Mouse (Mus musculus) hindbrain, postnatal 0 days (tissue): Measurements from ENCODE around the gene Ap1ar. TPM values are rescaled to one million over a fixed set of nuclear protein-coding genes. Genes with fewer than 3 reads are reported as not detected.
"Not testable (repeated sequence)": the region's sequence is repeated elsewhere in the genome, so short reads cannot be mapped to it uniquely, and the experiment has no call there.

Source experiments
- ATAC-seq: fragments of 200-750 bp; cut with Nextera tagmentation; 2 replicates; pipeline ENCODE4 v1.8.0; 2017; ENCODE audit warnings: mild to moderate bottlenecking, moderate TSS enrichment, moderate library complexity
- DNase-seq: peaks from one replicate; pipeline ENCODE4 v3.0.0-alpha.2; 2015; ENCODE audit warnings: low spot score
- H3K27ac ChIP-seq: fragments of 300-500 bp; sonication (generic); 2 replicates; pipeline ENCODE4 v1.5.1; 2014; ENCODE audit warnings: mild to moderate bottlenecking
- H3K27me3 ChIP-seq: fragments of 300-500 bp; sonication (generic); 2 replicates; pipeline ENCODE4 v1.6.1; 2014; ENCODE audit warnings: low read length, mixed read lengths; ENCODE audit not compliant: insufficient read depth
- H3K36me3 ChIP-seq: fragments of 300-500 bp; sonication (generic); 2 replicates; pipeline ENCODE4 v1.6.1; 2014; ENCODE audit warnings: low read length, mixed read lengths; ENCODE audit not compliant: insufficient read depth
- H3K4me1 ChIP-seq: fragments of 300-500 bp; sonication (generic); 2 replicates; pipeline ENCODE4 v1.6.1; 2014; ENCODE audit warnings: antibody characterized with exemption, low read length, mixed read lengths; ENCODE audit not compliant: insufficient read depth
- H3K4me2 ChIP-seq: fragments of 300-500 bp; sonication (generic); 2 replicates; pipeline ENCODE4 v1.6.1; 2014; ENCODE audit warnings: low read depth, mild to moderate bottlenecking, low read length, moderate library complexity, mixed read lengths
- H3K4me3 ChIP-seq: fragments of 300-500 bp; sonication (generic); 2 replicates; pipeline ENCODE4 v1.5.1; 2014; ENCODE audit warnings: low read length
- H3K9ac ChIP-seq: fragments of 300-500 bp; sonication (generic); replicated peaks from 2 replicates; pipeline ENCODE4 v1.6.1; 2014; ENCODE audit warnings: mild to moderate bottlenecking, low read length, moderate library complexity, mixed read lengths
- H3K9me3 ChIP-seq: fragments of 300-500 bp; sonication (generic); 2 replicates; pipeline ENCODE4 v1.6.1; 2016; ENCODE audit warnings: low read length, mixed read lengths
- CTCF ChIP-seq: IDR thresholded peaks from 2 replicates; pipeline ENCODE4 v1.5.1; 2016; ENCODE audit warnings: antibody characterized with exemption, control low read depth, low read depth
- WGBS: fragments of 180-500 bp; shearing (Covaris S2); extraction: QIAGEN DNeasy Blood & Tissue Kit; methylation state at CpG from one replicate; pipeline ENCODE4 v1.1.7; 2014; 5-methylcytosine and 5-hydroxymethylcytosine counted together
- polyA plus RNA-seq: library from polyadenylated mRNA; unstranded; fragments of >200 nt; fragmentation: Nextera tagmentation; extraction: Ambion mirVana; gene quantifications from 2 replicates; pipeline ENCODE4 v1.2.1, GENCODE M21; 2015
- total RNA-seq: library from RNA; depleted of rRNA; stranded (reverse); fragments of >200 nt; gene quantifications from 2 replicates; pipeline ENCODE4 v1.2.3, GENCODE M21; 2014

Ap1ar gene
- total and polyA plus RNA-seq, 2 experiments from 2014 or later: 69.7 to 77.8 TPM

- H3K9me3 ChIP-seq: no peaks in the 10 kb centered on the region
- H3K4me2 ChIP-seq: no peak overlapping the region
- peaks cover 6% of the 10 kb centered on the region; the same call in 1 of the 2 replicates for H3K27me3 ChIP-seq
- H3K9ac ChIP-seq: no peak overlapping the region
- H3K4me3 ChIP-seq: no peak overlapping the region
- DNase-seq (no peak), ATAC-seq (no peak)
- no peak for TF ChIP-seq CTCF
- 54% methylated on average over 7 of the region's 7 CpGs for WGBS
- H3K4me1 ChIP-seq: 0 out of 2 replicates have a peak, but pooled peaks cover 6% of the 10 kb centered on the region
- no peak overlapping the region for H3K27ac ChIP-seq
- no peaks in the 10 kb centered on the region for H3K36me3 ChIP-seq
These were observed 49.3 kb downstream of the Ap1ar start for GRCm38 (mm10) chr3:127788038-127788437.

GRCm38 (mm10) chr3:127787032-127787431 lies 50.3 kb downstream of the Ap1ar start:
- Histone ChIP-seq H3K4me3 (no peak overlapping the region), H3K4me1 (0 out of 2 replicates have a peak, but pooled peaks cover 6% of the 10 kb centered on the region), H3K9ac (no peak overlapping the region), H3K27ac (no peak overlapping the region), H3K9me3 (no peaks in the 10 kb centered on the region), H3K4me2 (no peak overlapping the region), H3K36me3 (no peaks in the 10 kb centered on the region), H3K27me3 (peaks cover 6% of the 10 kb centered on the region; the same call in 1 of the 2 replicates)
- DNase-seq (no peak), ATAC-seq (no peak)
- no peak for TF ChIP-seq CTCF

GRCm38 (mm10) chr3:127783680-127784079 lies 53.6 kb downstream of the Ap1ar start:
- not testable (repeated sequence) for ATAC-seq, H3K9ac ChIP-seq, DNase-seq, H3K4me2 ChIP-seq, H3K36me3 ChIP-seq, H3K9me3 ChIP-seq, H3K4me3 ChIP-seq, H3K27ac ChIP-seq, H3K27me3 ChIP-seq, H3K4me1 ChIP-seq
- 94% methylated on average over 8 of the region's 8 CpGs for WGBS

- no peak for ATAC-seq
- no peaks in the 10 kb centered on the region for H3K27me3 ChIP-seq
- H3K36me3 ChIP-seq: no peaks in the 10 kb centered on the region
- no peak for TF ChIP-seq CTCF
- H3K27ac ChIP-seq: no peak overlapping the region
- no peak overlapping the region for H3K4me2 ChIP-seq
- no peak overlapping the region for H3K4me3 ChIP-seq
- H3K4me1 ChIP-seq: no peaks in the 10 kb centered on the region
- WGBS: 89% methylated on average over 6 of the region's 6 CpGs
- no peak for DNase-seq
- H3K9me3 ChIP-seq: no peaks in the 10 kb centered on the region
- no peak overlapping the region for H3K9ac ChIP-seq
These were observed 54.4 kb downstream of the Ap1ar start for GRCm38 (mm10) chr3:127782921-127783320.

- 88% methylated on average over 9 of the region's 9 CpGs for WGBS
- no peak for TF ChIP-seq CTCF
- Histone ChIP-seq H3K9me3 (no peaks in the 10 kb centered on the region), H3K36me3 (no peaks in the 10 kb centered on the region), H3K27ac (no peak overlapping the region), H3K4me1 (no peaks in the 10 kb centered on the region), H3K4me3 (no peak overlapping the region), H3K9ac (no peak overlapping the region), H3K4me2 (no peak overlapping the region), H3K27me3 (no peaks in the 10 kb centered on the region)
- ATAC-seq (no peak), DNase-seq (no peak)
These were observed 56.4 kb downstream of the Ap1ar start for GRCm38 (mm10) chr3:127780921-127781320.

GRCm38 (mm10) chr3:127780021-127780644 lies 57.2 kb downstream of the Ap1ar start, which contains the start of gene Alpk1:
Gene Alpk1, minus strand, starts transcription at chr3:127780527.
- TF ChIP-seq CTCF: peak; percentile 50
- H3K9me3 ChIP-seq: no peaks in the 10 kb centered on the region
- H3K27ac ChIP-seq: no peak within 1 kb of the TSS
- peak within 1 kb of the TSS; percentile 34 for H3K4me3 ChIP-seq
- DNase-seq (peak; percentile 69), ATAC-seq (peak; percentile 76)
- peak within 1 kb of the TSS; percentile 60 for H3K4me2 ChIP-seq
- H3K9ac ChIP-seq: 0 out of 2 replicates have a peak within 1 kb of the TSS, but pooled peaks have one; percentile 6
- no peaks in the 10 kb centered on the region for H3K27me3 ChIP-seq
- H3K4me1 ChIP-seq: no peaks in the 10 kb centered on the region
- WGBS: 2% methylated on average over 24 of the region's 24 CpGs
- H3K36me3 ChIP-seq: no peaks in the 10 kb centered on the region

GRCm38 (mm10) chr3:127769146-127769545 lies 68.2 kb downstream of the Ap1ar start:
- H3K9me3 ChIP-seq: no peaks in the 10 kb centered on the region

More at GRCm38 (mm10) chr3:127769146-127769545, 68.2 kb downstream of the Ap1ar start:
- no peak overlapping the region for H3K4me2 ChIP-seq
- DNase-seq (no peak), ATAC-seq (no peak)
- TF ChIP-seq CTCF: no peak
- no peak overlapping the region for H3K9ac ChIP-seq
- no peaks in the 10 kb centered on the region for H3K36me3 ChIP-seq
- H3K27me3 ChIP-seq: no peaks in the 10 kb centered on the region
- no peaks in the 10 kb centered on the region for H3K4me1 ChIP-seq
- no peak overlapping the region for H3K27ac ChIP-seq
- WGBS: 90% methylated on average over 11 of the region's 11 CpGs
- no peak overlapping the region for H3K4me3 ChIP-seq
